Mouse (Mus musculus) liver, postnatal 0 days (tissue): ENCODE measurements around the gene Nkx1-1. TPM values are rescaled to one million over a fixed set of nuclear protein-coding genes. Genes with fewer than 3 reads are reported as not detected.

Experiments
- ATAC-seq: fragments of 200-750 bp; cut with Nextera tagmentation; 2 replicates; pipeline ENCODE4 v1.8.0; 2017; ENCODE audit warnings: mild to moderate bottlenecking, moderate library complexity
- DNase-seq: peaks from one replicate; pipeline ENCODE4 v3.0.0-alpha.2; 2016
- H3K27ac ChIP-seq: fragments of 300-500 bp; sonication (generic); 2 replicates; pipeline ENCODE4 v1.5.1; 2014; ENCODE audit warnings: antibody characterized with exemption, moderate library complexity, mild to moderate bottlenecking, low read depth
- H3K27me3 ChIP-seq: fragments of 300-500 bp; sonication (generic); 2 replicates; pipeline ENCODE4 v1.6.1; 2014; ENCODE audit warnings: low read length, control low read depth, mixed read lengths; ENCODE audit not compliant: insufficient read depth
- H3K36me3 ChIP-seq: fragments of 300-500 bp; sonication (generic); replicated peaks from 2 replicates; pipeline ENCODE4 v1.6.1; 2014; ENCODE audit warnings: mild to moderate bottlenecking, control low read depth, low read length, moderate library complexity, mixed read lengths; ENCODE audit not compliant: insufficient read depth
- H3K4me1 ChIP-seq: fragments of 300-500 bp; sonication (generic); 2 replicates; pipeline ENCODE4 v1.6.1; 2014; ENCODE audit warnings: antibody characterized with exemption, mild to moderate bottlenecking, control low read depth; ENCODE audit not compliant: insufficient read depth
- H3K4me2 ChIP-seq: fragments of 300-500 bp; sonication (generic); 2 replicates; pipeline ENCODE4 v1.6.1; 2014; ENCODE audit warnings: low read depth, mild to moderate bottlenecking, low read length, moderate library complexity, mixed read lengths
- H3K4me3 ChIP-seq: fragments of 300-500 bp; sonication (generic); 2 replicates; pipeline ENCODE4 v1.5.1; 2014; ENCODE audit warnings: low read depth, low read length
- H3K9ac ChIP-seq: fragments of 300-500 bp; sonication (generic); replicated peaks from 2 replicates; pipeline ENCODE4 v1.6.1; 2014; ENCODE audit warnings: mild to moderate bottlenecking, moderate library complexity
- H3K9me3 ChIP-seq: fragments of 300-500 bp; sonication (generic); 2 replicates; pipeline ENCODE4 v1.6.1; 2016; ENCODE audit warnings: mild to moderate bottlenecking, control low read depth, low read length, mixed read lengths
- CTCF ChIP-seq: sonication (generic); IDR thresholded peaks from 2 replicates; pipeline ENCODE4 v1.5.1; 2016; ENCODE audit warnings: antibody characterized with exemption, low read depth
- EP300 ChIP-seq: IDR thresholded peaks from 2 replicates; pipeline ENCODE4 v1.6.1; 2016; ENCODE audit warnings: antibody characterized with exemption, low read depth, mild to moderate bottlenecking
- WGBS: fragments of 180-500 bp; shearing (Covaris S2); extraction: QIAGEN DNeasy Blood & Tissue Kit; methylation state at CpG from one replicate; pipeline ENCODE4 v1.1.7; 2014; ENCODE audit not compliant: insufficient replicate concordance; 5-methylcytosine and 5-hydroxymethylcytosine counted together
- polyA plus RNA-seq: library from polyadenylated mRNA; unstranded; fragments of >200 nt; fragmentation: Nextera tagmentation; extraction: Ambion mirVana; gene quantifications from 2 replicates; pipeline ENCODE4 v1.2.1, GENCODE M21; 2015

The Nkx1-1 gene
- polyA plus RNA-seq, 1 experiment from 2014 or later, result not detected

GRCm38 (mm10) chr5:33430106-33430505 is 3.7 kb downstream of the Nkx1-1 start:
- H3K27ac ChIP-seq, result no peak overlapping the region
- DNase-seq (no peak), ATAC-seq (no peak)
- H3K9me3 ChIP-seq, result no peaks in the 10 kb centered on the region
- H3K9ac ChIP-seq, result no peak overlapping the region
- H3K4me1 ChIP-seq, result peaks cover 3% of the 10 kb centered on the region; the same call in 1 of the 2 replicates
- 8% methylated on average over 16 of the region's 16 CpGs for WGBS
- no peak overlapping the region for H3K4me3 ChIP-seq
- no peak overlapping the region for H3K4me2 ChIP-seq
- no peaks in the 10 kb centered on the region for H3K36me3 ChIP-seq
- H3K27me3 ChIP-seq, result peaks cover 78% of the 10 kb centered on the region
- no peak for TF ChIP-seq CTCF
- no peak for TF ChIP-seq EP300

GRCm38 (mm10) chr5:33427461-33427860 is 6.3 kb downstream of the Nkx1-1 start:
- no peak overlapping the region for H3K27ac ChIP-seq
- ATAC-seq (no peak), DNase-seq (no peak)
- H3K4me3 ChIP-seq, result no peak overlapping the region
- no peak overlapping the region for H3K4me2 ChIP-seq
- peaks cover 3% of the 10 kb centered on the region; the same call in 1 of the 2 replicates for H3K4me1 ChIP-seq
- no peak for TF ChIP-seq CTCF
- no peak for TF ChIP-seq EP300
- H3K36me3 ChIP-seq, result no peaks in the 10 kb centered on the region
- no peak overlapping the region for H3K9ac ChIP-seq
- no peaks in the 10 kb centered on the region for H3K9me3 ChIP-seq
- peaks cover 52% of the 10 kb centered on the region for H3K27me3 ChIP-seq

- no peak overlapping the region for H3K27ac ChIP-seq
- no peaks in the 10 kb centered on the region for H3K36me3 ChIP-seq
- no peak overlapping the region for H3K4me3 ChIP-seq
- no peaks in the 10 kb centered on the region for H3K4me1 ChIP-seq
- H3K27me3 ChIP-seq, result no peaks in the 10 kb centered on the region
- no peak overlapping the region for H3K4me2 ChIP-seq
- TF ChIP-seq EP300 (no peak), CTCF (no peak)
- WGBS, result 47% methylated on average over 3 of the region's 3 CpGs
- no peaks in the 10 kb centered on the region for H3K9me3 ChIP-seq
- ATAC-seq (no peak), DNase-seq (no peak)
- no peak overlapping the region for H3K9ac ChIP-seq
Observed at GRCm38 (mm10) chr5:33420313-33420712, 13.5 kb downstream of the Nkx1-1 start.

- ATAC-seq (no peak), DNase-seq (no peak)
- Histone ChIP-seq H3K27me3 (no peaks in the 10 kb centered on the region), H3K4me2 (no peak overlapping the region), H3K36me3 (peaks cover 5% of the 10 kb centered on the region), H3K9me3 (no peaks in the 10 kb centered on the region), H3K4me1 (peaks cover 3% of the 10 kb centered on the region), H3K9ac (no peak overlapping the region), H3K27ac (no peak overlapping the region), H3K4me3 (no peak overlapping the region)
- TF ChIP-seq CTCF, result no peak
- no peak for TF ChIP-seq EP300
- WGBS, result 67% methylated on average over 12 of the region's 12 CpGs
Observed at GRCm38 (mm10) chr5:33400819-33401218, 33.0 kb downstream of the Nkx1-1 start.

- WGBS, result 79% methylated on average over 7 of the region's 7 CpGs
- H3K9ac ChIP-seq, result no peak overlapping the region
Observed at GRCm38 (mm10) chr5:33396828-33397227, 36.9 kb downstream of the Nkx1-1 start.

GRCm38 (mm10) chr5:33395693-33396092 is 38.1 kb downstream of the Nkx1-1 start:
- TF ChIP-seq CTCF (no peak), EP300 (no peak)
- Histone ChIP-seq H3K4me1 (no peaks in the 10 kb centered on the region), H3K36me3 (peaks cover 6% of the 10 kb centered on the region), H3K9ac (no peak overlapping the region), H3K4me2 (no peak overlapping the region), H3K27ac (no peak overlapping the region), H3K4me3 (no peak overlapping the region), H3K9me3 (no peaks in the 10 kb centered on the region), H3K27me3 (no peaks in the 10 kb centered on the region)
- DNase-seq (no peak), ATAC-seq (no peak)
- 88% methylated on average over 11 of the region's 11 CpGs for WGBS

More at GRCm38 (mm10) chr5:33396828-33397227, 36.9 kb downstream of the Nkx1-1 start:
- ATAC-seq (no peak), DNase-seq (no peak)
- peaks cover 6% of the 10 kb centered on the region; the same call in 1 of the 2 replicates for H3K36me3 ChIP-seq
- no peak overlapping the region for H3K27ac ChIP-seq
- H3K9me3 ChIP-seq, result no peaks in the 10 kb centered on the region
- no peaks in the 10 kb centered on the region for H3K27me3 ChIP-seq
- no peaks in the 10 kb centered on the region for H3K4me1 ChIP-seq
- no peak overlapping the region for H3K4me2 ChIP-seq
- no peak for TF ChIP-seq EP300
- no peak for TF ChIP-seq CTCF
- H3K4me3 ChIP-seq, result no peak overlapping the region

GRCm38 (mm10) chr5:33393803-33394202 is 40.0 kb downstream of the Nkx1-1 start:
- H3K4me1 ChIP-seq, result no peaks in the 10 kb centered on the region
- no peak overlapping the region for H3K27ac ChIP-seq
- DNase-seq (peak; percentile 80), ATAC-seq (peak; percentile 57; the same call in 1 of the 2 replicates)
- H3K9ac ChIP-seq, result no peak overlapping the region
- WGBS, result 20% methylated on average over 7 of the region's 7 CpGs
- peaks cover 11% of the 10 kb centered on the region for H3K36me3 ChIP-seq
- H3K27me3 ChIP-seq, result no peaks in the 10 kb centered on the region
- H3K9me3 ChIP-seq, result no peaks in the 10 kb centered on the region
- H3K4me2 ChIP-seq, result no peak overlapping the region
- TF ChIP-seq CTCF (peak; percentile 97), EP300 (no peak)
- no peak overlapping the region for H3K4me3 ChIP-seq
